Mouse (Mus musculus) thymus, adult 2 months (tissue): ENCODE data around the gene Cdh15. TPM values are rescaled to one million over a fixed set of nuclear protein-coding genes. Genes with fewer than 3 reads are reported as not detected.
A peak's percentile ranks its signal among the peaks of the same experiment; 100 is the strongest.

Source experiments
- DNase-seq: peaks from one replicate; pipeline ENCODE4 v3.0.0; 2021
- H3K27ac ChIP-seq: fragments of 200-500 bp; 2 replicates; pipeline ENCODE4 v1.5.1; 2012; ENCODE audit warnings: low read length, control low read depth; ENCODE audit not compliant: control insufficient read depth, insufficient read depth
- H3K27me3 ChIP-seq: fragments of 200-500 bp; 2 replicates; pipeline ENCODE4 v1.6.1; 2012; ENCODE audit warnings: mild to moderate bottlenecking, low read length, moderate library complexity, mixed read lengths; ENCODE audit not compliant: control insufficient read depth, insufficient read depth
- H3K36me3 ChIP-seq: fragments of 200-500 bp; 2 replicates; pipeline ENCODE4 v1.6.1; 2012; ENCODE audit warnings: mild to moderate bottlenecking, low read length, moderate library complexity; ENCODE audit not compliant: control insufficient read depth, insufficient read depth
- H3K4me1 ChIP-seq: fragments of 200-500 bp; replicated peaks from 2 replicates; pipeline ENCODE4 v1.6.1; 2012; ENCODE audit warnings: low read length; ENCODE audit not compliant: control insufficient read depth, insufficient read depth
- H3K4me3 ChIP-seq: fragments of 200-500 bp; 2 replicates; pipeline ENCODE4 v1.5.1; 2012; ENCODE audit warnings: mild to moderate bottlenecking, low read length, control low read depth, moderate library complexity; ENCODE audit not compliant: control insufficient read depth, insufficient read depth
- CTCF ChIP-seq: fragments of 200-500 bp; IDR thresholded peaks from 2 replicates; pipeline ENCODE4 v1.5.1; 2012; ENCODE audit warnings: mild to moderate bottlenecking, control low read depth, low read length, moderate library complexity, borderline replicate concordance; ENCODE audit not compliant: control insufficient read depth, poor library complexity, insufficient read depth; ENCODE audit errors: extremely low read depth
- POLR2A ChIP-seq: fragments of 200-500 bp; IDR thresholded peaks from 2 replicates; pipeline ENCODE4 v1.6.1; 2012; ENCODE audit warnings: mild to moderate bottlenecking, low read length, control low read depth, moderate library complexity; ENCODE audit not compliant: control insufficient read depth, poor library complexity, insufficient read depth; ENCODE audit errors: extremely low read depth
- WGBS: fragments of 180-500 bp; shearing (Covaris S2); methylation state at CpG from one replicate; pipeline ENCODE4 v1.1.7; 2018; 5-methylcytosine and 5-hydroxymethylcytosine counted together
- polyA plus RNA-seq: library from polyadenylated mRNA; depleted of rRNA; stranded (reverse); fragments of >200 nt; gene quantifications from 2 replicates; pipeline ENCODE4 v1.2.3, GENCODE M21; 2012

Cdh15 gene
- polyA plus RNA-seq, 1 experiment: 0.11 TPM

DNA sequence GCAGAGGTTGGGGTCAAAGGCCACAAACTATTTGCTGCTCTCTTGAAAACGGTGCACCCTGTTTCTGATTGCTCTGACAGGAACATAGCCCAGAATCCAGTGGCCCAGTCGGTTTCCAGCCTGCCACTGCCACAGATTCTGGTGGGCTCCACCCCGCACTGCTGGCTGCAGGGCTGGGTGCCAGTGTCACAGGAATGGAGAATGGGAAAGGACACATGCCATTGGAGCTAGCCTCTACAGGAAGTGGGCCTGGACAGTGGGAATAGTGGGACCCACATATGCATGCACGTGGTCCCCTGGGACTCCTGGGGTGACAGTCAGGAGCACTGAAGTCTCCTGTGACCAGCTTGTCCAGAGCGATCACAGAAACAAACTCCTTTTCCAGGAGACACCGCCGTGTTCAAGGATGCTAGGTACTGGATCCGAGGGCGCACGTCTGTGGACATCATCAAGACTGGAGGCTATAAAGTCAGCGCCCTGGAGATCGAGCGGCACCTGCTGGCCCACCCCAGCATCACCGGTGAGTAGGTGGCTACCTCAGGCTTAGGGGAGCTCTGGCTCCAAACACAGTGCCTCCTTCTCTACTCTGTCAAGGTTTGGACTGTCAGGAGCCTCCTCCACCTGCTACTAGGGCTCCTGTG, 35.0 kb upstream of the Cdh15 start:
- H3K36me3 ChIP-seq: no peaks in the 10 kb centered on the region
- H3K4me3 ChIP-seq: no peak overlapping the region
- H3K4me1 ChIP-seq: no peaks in the 10 kb centered on the region
- 85% methylated on average over 14 of the region's 14 CpGs for WGBS
- H3K27ac ChIP-seq: no peak overlapping the region
- no peaks in the 10 kb centered on the region for H3K27me3 ChIP-seq
- peak; percentile 47 for DNase-seq
- TF ChIP-seq POLR2A (no peak), CTCF (0 out of 2 replicates have a peak, but pooled peaks have one; percentile 39)

GRCm38 (mm10) chr8:122814608-122815007, 33.2 kb upstream of the Cdh15 start:
- 88% methylated on average over 7 of the region's 7 CpGs for WGBS
- no peak for TF ChIP-seq POLR2A
- no peak for TF ChIP-seq CTCF
- H3K27ac ChIP-seq: no peak overlapping the region
- no peaks in the 10 kb centered on the region for H3K36me3 ChIP-seq
- H3K4me1 ChIP-seq: no peaks in the 10 kb centered on the region
- no peak for DNase-seq
- no peak overlapping the region for H3K4me3 ChIP-seq
- H3K27me3 ChIP-seq: no peaks in the 10 kb centered on the region

- no peak for DNase-seq
These were observed 30.8 kb upstream of the Cdh15 start for GRCm38 (mm10) chr8:122816965-122817364.

DNA sequence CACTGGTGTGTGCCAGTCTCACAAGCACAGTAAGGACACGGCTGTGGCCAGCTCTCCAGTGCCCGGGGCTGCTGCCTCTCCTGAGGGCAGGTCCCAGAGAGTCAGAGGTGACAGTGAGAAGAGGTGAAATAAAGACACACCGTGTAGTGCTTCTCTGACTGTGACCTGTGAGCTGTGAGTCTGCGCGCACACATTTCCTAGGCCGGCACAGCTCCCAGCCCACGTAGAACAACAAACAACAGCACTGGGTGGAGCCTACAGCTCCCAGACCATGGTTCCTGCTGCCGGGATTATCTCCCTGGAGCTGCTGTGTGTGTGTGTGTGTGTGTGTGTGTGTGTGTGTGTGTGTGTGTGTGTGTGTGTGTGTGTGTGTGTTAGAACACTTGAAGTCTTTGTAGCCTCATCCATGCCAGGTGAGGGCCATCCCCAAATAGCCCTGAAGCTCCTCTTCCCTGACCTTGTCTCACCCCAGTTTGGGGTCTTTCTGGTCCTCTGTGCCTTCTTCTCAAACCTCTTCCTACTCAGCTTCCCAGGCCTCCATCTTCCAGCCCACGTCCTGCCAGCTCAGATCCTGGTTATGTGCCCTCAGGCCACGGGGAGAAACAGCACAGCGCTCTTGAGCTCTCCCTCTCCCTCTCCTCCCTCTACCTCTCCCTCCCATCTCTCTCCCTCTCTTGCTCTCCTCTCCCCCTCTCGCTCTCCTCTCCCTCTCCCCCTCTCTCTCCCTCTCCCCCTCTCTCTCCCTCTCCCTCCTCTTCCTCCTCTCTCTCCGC, 29.9 kb upstream of the Cdh15 start:
- DNase-seq: no peak
- Histone ChIP-seq H3K36me3 (no peaks in the 10 kb centered on the region), H3K27me3 (no peaks in the 10 kb centered on the region), H3K4me1 (no peaks in the 10 kb centered on the region), H3K27ac (no peak overlapping the region), H3K4me3 (no peak overlapping the region)
- 96% methylated on average over 13 of the region's 13 CpGs for whole genome bisulfite sequencing
- TF ChIP-seq POLR2A (no peak), CTCF (no peak)

More at GRCm38 (mm10) chr8:122816965-122817364, 30.8 kb upstream of the Cdh15 start:
- Histone ChIP-seq H3K27ac (no peak overlapping the region), H3K36me3 (no peaks in the 10 kb centered on the region), H3K4me1 (no peaks in the 10 kb centered on the region), H3K27me3 (no peaks in the 10 kb centered on the region), H3K4me3 (no peak overlapping the region)
- WGBS: 87% methylated on average over 6 of the region's 6 CpGs
- no peak for TF ChIP-seq POLR2A

DNA sequence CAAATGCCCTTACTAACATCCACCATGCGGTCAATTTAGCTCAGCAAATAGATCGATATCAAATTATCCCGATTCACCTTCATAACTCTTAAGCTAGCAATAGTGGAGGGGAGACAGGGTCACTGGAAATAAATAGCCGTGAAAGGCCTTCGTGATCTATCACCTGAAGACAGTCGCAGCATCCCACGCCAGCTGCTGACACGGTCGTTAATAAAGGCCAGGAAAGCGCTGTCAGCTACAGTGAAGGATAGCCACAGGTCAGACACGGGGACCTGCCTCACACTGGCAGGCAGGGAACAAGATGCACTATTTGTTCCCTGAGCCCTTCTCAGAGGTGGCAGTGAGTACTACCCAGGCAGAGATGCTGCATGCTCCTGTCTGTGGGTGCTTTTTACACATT, 28.0 kb upstream of the Cdh15 start:
- Histone ChIP-seq H3K4me3 (no peak overlapping the region), H3K27me3 (no peaks in the 10 kb centered on the region), H3K27ac (no peak overlapping the region), H3K36me3 (no peaks in the 10 kb centered on the region), H3K4me1 (peaks cover 8% of the 10 kb centered on the region)
- no peak for DNase-seq
- 92% methylated on average over 11 of the region's 11 CpGs for WGBS
- TF ChIP-seq CTCF (no peak), POLR2A (no peak)

DNA sequence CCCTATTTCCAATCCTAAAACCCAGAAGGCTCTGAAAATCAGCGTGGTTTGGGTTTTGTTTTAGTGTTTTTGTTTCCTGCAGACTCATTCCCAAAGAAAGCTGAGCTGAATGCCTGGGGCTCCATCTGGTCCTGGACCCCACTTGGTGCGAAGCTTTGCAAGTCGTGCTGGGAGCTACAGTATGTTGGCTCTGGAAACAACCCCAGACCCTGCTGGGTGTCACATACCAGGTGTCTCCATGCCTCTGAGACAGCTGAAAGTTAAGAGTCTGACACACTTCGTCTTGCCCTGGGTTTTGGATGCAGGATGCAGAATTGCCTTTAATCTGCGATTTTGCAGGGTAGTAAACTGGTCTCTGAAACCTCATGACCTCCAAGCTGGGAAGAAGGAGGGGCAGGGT, 23.2 kb upstream of the Cdh15 start:
- Histone ChIP-seq H3K27ac (no peak overlapping the region; the same call in 1 of the 2 replicates), H3K4me1 (peaks cover 32% of the 10 kb centered on the region), H3K36me3 (no peaks in the 10 kb centered on the region), H3K27me3 (no peaks in the 10 kb centered on the region), H3K4me3 (no peak overlapping the region)
- TF ChIP-seq POLR2A: no peak
- TF ChIP-seq CTCF: no peak
- 35% methylated on average over 5 of the region's 5 CpGs for WGBS
- DNase-seq: no peak

- Histone ChIP-seq H3K27me3 (no peaks in the 10 kb centered on the region), H3K4me1 (peaks cover 34% of the 10 kb centered on the region), H3K27ac (no peak overlapping the region; the same call in 1 of the 2 replicates), H3K36me3 (no peaks in the 10 kb centered on the region), H3K4me3 (no peak overlapping the region)
- WGBS: 58% methylated on average over 9 of the region's 9 CpGs
- no peak for TF ChIP-seq CTCF
- no peak for TF ChIP-seq POLR2A
- DNase-seq: no peak
These were observed 22.8 kb upstream of the Cdh15 start for GRCm38 (mm10) chr8:122824986-122825385.
